Mouse (Mus musculus) adrenal gland, postnatal 36 days (tissue): ENCODE results near the gene Insm2. TPM values are rescaled to one million over a fixed set of nuclear protein-coding genes. Genes with fewer than 3 reads are reported as not detected.
"Not testable (repeated sequence)": the region's sequence is repeated elsewhere in the genome, so short reads cannot be mapped to it uniquely, and the experiment has no call there.

Experiments used
- DNase-seq, 2 experiments: peaks; one replicate each; pipeline ENCODE4 v3.0.0; 2021; ENCODE audit warnings: mixed read lengths in 1 of 2
- long read RNA-seq, 2 experiments: library from polyadenylated mRNA; stranded (forward); transcript quantifications; one replicate each; pipeline ENCODE4 v2.0.0; 2021; ENCODE audit warnings: borderline sequencing depth in 2 of 2
- total RNA-seq, 2 experiments: library from RNA; stranded (reverse); gene quantifications; 2 replicates each; pipeline ENCODE4 v1.2.3; 2021

Gene Insm2
- under 1 TPM; 0.40 to 0.92 TPM for total RNA-seq
- long read RNA-seq, experiment 1, partial matches to known transcripts, result 0 of 4 reads
- long read RNA-seq, experiment 1, other reads (novel, unspliced or antisense), result 0 of 4 reads
- long read RNA-seq, experiment 2, partial matches to known transcripts, result 0 of 2 reads
- long read RNA-seq, experiment 2, other reads (novel, unspliced or antisense), result 0 of 2 reads

- DNase-seq, result peak; percentile 49 to 59
These were observed at the start of gene Insm2 for GRCm38 (mm10) chr12:55598887-55599561. TSS of gene Insm2 (plus strand) at chr12:55599427.

- DNase-seq, result not testable (repeated sequence)
These were observed 44.3 kb upstream of the Insm2 start for GRCm38 (mm10) chr12:55554901-55555300.

GRCm38 (mm10) chr12:55557866-55558265 is 41.4 kb upstream of the Insm2 start:
- no peak for DNase-seq

- DNase-seq, result no peak
These were observed 39.9 kb upstream of the Insm2 start for GRCm38 (mm10) chr12:55559184-55559855.

GRCm38 (mm10) chr12:55560025-55560690 is 39.1 kb upstream of the Insm2 start:
- peak; percentile 32 to 46 for DNase-seq

DNA sequence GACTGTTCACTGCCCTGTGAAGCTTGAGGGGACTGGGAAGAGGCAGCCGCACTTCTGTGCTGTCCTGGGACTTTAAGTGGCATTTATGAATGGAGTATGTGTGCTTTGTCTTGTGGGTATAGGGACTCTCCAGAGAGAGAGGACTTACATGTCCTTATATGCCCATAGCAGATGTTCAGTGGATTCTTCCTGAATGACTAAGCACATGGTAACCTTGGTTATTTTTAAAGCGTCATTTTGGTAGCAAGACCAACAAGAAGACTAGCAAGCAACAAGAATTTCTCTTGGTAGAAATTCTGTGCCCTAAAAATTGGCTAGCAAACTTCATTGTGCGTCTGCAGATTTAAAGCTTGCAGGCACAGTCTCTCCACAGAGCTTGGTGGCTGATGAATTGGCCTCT is 35.5 kb upstream of the Insm2 start:
- no peak for DNase-seq

- DNase-seq, result no peak
These were observed 34.9 kb upstream of the Insm2 start for GRCm38 (mm10) chr12:55564187-55564963.

DNA sequence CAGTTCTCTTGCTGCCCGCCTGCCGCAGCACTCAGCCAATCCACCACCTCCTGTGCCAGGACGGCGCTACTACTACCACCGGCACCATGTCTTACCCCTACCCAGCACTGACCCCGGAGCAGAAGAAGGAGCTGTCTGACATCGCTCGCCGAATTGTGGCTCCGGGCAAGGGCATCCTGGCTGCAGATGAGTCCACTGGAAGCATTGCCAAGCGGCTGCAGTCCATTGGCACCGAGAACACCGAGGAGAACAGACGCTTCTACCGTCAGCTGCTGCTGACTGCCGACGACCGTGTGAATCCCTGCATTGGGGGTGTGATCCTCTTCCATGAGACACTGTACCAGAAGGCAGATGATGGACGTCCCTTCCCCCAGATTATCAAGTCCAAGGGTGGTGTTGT is 34.0 kb upstream of the Insm2 start, which contains the start of gene Aldoart2:
Gene Aldoart2 (plus strand): TSS at position 34 of the 400 bp plus-strand sequence.
- DNase-seq, result no peak

DNA sequence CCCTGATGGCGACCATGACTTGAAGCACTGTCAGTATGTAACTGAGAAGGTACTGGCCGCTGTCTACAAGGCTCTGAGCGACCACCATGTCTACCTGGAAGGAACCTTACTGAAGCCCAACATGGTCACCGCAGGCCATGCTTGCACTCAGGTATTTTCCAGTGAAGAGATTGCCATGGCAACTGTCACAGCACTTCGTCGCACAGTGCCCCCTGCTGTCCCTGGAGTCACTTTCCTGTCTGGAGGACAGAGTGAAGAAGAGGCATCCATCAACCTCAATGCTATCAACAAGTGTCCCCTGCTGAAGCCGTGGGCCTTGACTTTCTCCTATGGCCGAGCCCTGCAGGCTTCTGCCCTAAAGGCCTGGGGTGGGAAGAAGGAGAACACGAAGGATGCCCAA is 33.4 kb upstream of the Insm2 start:
- no peak for DNase-seq

DNA sequence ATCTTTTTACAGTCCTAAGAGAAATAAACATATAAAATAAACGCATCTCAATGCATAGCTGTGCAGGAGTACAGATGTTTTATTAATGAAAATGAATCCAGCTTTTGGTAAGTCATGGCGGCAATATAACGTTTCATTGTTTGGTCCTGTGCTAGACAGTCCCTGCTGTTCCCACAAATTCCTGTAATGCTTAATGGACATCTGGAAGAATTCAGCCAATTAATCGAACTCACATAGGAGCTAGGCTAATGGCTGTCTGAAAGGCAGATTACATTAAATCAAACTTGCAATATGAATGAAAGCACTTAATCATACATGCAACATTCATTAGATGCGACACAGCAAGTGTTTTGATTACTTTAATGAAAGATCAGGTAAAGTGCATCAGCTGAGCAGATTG is 32.4 kb upstream of the Insm2 start:
- DNase-seq, result no peak

GRCm38 (mm10) chr12:55568466-55568865 is 30.8 kb upstream of the Insm2 start:
- no peak for DNase-seq

- no peak for DNase-seq
These were observed 29.6 kb upstream of the Insm2 start for GRCm38 (mm10) chr12:55569676-55570075.

DNA sequence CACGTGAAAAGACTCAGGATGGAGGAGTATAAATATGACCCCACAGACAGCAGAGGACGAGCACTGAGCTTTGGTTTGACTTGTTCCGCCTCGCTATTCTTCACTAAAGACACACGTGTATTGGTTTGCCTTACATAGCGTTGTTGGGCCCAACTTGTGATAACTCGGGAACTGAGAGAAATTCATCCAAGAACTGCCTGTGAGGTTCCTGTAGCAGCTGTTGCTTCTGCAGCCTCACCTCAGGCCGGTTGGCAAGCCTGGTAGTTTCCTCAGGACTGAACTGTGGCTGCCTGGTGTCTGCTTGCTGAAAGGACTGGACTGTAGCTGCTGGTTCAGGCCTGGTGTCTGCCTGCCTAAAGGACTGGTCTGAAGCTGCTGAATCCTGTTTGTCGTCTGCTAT is 28.6 kb upstream of the Insm2 start:
- DNase-seq, result no peak

GRCm38 (mm10) chr12:55571181-55571580 is 28.0 kb upstream of the Insm2 start:
- DNase-seq, result no peak

DNA sequence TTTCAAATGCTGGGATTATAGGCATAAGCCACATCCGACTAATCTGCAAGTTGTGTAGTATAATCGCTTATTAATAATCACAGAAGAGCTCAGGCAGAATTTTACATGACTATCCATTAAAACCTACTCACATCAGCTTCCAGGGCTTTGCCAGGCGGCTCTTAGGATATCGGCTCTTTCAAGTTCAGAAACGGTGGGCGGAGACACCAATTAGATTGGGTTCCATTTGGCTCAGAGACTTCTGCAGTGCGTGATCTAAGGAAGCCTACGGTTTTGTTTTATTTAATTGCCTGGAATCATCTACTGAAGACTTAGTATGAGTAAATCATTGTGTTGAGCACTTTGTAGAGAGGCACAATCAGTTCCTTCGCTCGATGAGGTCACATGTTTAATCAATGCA is 27.6 kb upstream of the Insm2 start:
- DNase-seq, result no peak

GRCm38 (mm10) chr12:55573089-55573488 is 26.1 kb upstream of the Insm2 start:
- DNase-seq, result no peak

GRCm38 (mm10) chr12:55573794-55574193 is 25.4 kb upstream of the Insm2 start:
- peak; percentile 28 to 30 for DNase-seq

DNA sequence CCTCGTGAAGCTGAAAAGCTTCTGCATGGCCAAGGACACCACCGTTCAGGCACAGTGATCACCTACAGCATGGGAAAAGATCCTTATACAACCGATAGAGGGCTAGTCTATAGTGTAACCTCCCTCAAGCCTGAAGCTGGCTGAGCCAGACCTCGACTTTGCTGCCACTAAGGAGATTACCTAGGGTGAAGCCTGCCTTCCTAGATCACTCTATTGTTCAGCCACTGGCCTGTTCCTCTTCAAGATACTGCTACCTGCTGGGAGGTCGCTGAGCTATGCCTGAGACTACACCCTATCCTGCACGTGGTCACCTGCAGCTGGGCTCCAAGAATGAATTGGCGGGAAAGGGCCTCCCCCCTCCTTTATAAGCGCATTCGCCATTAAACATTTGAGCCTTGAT is 12.3 kb upstream of the Insm2 start:
- DNase-seq, result not testable (repeated sequence)

GRCm38 (mm10) chr12:55598537-55598886 is 715 bp upstream of the Insm2 start:
- no peak for DNase-seq

DNA sequence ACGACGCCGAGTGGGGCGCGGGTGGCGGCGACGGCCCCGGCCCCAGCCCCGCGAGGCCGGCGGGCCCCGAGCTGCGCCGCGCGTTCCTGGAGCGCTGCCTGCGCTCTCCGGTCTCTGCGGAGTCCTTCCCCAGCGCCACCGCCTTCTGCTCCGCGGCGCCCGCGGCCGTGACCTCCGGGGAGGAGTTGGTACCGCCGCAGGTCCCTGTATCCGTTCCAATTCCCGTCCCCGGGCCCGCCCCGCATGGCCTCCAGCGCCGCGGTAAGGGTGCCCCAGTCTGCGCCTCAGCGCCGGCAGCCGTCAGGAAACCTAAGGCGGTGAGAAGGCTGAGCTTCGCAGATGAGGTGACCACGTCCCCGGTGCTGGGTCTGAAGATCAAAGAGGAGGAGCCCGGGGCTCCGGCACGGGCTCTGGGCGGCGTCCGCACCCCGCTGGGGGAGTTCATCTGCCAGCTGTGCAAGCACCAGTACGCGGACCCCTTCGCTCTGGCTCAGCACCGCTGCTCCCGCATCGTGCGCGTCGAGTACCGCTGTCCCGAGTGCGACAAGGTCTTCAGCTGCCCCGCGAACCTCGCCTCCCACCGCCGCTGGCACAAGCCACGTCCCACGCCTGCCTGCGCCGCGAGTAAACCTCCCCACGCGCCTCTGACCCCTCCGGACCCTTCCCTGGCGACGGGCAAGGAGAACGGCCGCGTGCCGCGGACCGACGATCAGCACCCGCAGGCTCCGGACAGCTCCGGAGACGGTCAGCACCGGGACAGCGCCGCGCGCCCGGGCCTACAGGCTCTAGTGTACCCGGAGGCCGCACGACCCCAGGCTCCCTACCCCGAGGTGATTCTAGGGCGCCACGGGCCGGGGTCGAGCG is 644 bp downstream of the Insm2 start:
- peak; percentile 78 to 79 for DNase-seq

DNA sequence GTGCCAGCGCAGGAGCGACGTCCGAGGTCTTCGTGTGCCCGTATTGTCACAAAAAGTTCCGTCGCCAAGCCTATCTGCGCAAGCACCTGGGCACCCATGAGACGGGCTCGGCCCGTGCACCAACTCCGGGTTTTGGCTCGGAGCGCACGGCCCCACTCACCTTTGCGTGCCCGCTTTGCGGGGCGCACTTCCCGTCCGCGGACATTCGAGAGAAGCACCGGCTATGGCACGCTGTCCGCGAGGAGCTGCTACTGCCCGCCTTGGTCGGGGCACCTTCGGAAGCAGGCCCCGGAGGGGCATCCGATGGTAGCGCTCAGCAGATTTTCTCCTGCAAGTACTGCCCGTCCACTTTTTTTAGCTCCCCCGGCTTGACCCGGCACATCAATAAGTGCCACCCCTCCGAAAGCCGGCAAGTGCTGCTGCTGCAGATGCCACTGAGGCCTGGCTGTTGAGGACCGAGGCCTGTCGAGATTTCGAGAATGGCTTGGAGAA is 1.3 kb downstream of the Insm2 start:
- no peak for DNase-seq
